Mouse (Mus musculus) cerebellum, adult 11 months (tissue): ENCODE measurements around the gene Tmem59l.

ENCODE experiments used
- DNase-seq: peaks from one replicate; pipeline ENCODE4 v3.0.0; 2022

The Tmem59l gene

DNA sequence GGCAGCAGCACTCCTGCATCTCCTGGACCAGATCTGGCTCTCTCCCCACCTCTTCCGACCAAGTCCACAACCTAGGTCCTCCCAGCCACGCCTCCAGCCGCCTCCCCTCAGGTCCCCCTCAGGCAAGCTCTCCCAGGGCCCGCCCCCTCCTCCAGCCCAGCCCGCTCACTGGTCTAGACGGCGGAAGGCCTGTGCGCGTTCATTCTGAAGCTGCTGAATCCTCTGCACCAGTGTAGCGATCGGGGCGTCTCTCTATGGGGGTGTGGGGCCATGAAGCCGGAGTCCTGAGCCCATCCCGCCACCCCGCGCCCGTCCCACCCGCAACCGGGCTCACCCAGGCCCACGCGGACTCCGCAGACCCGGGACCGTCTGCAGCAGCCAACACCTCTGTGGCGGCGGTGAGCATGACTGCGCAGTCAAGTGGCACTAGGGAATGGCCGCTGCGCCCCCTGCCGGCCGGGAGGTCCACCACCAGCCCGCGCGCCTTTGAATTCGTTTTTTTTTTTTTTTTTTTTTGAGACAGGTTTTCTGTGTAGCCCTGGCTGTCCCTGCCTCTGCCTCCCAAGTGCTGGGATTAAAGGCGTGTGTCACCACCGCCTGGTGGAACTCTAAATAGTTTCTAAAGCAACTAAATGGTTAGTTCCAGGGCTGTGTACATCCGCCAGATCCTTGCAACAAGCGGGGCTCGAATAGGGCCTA lies 19.3 kb upstream of the Tmem59l start, which contains the start of gene Rex1bd:
Gene Rex1bd (minus strand): TSS at position 425 of the 699 bp plus-strand sequence.
- peak; percentile 91 for DNase-seq

- DNase-seq = no peak
Measured at GRCm38 (mm10) chr8:70505698-70506327, 18.7 kb upstream of the Tmem59l start.

GRCm38 (mm10) chr8:70504851-70505250 lies 17.7 kb upstream of the Tmem59l start:
- DNase-seq = peak; percentile 80

- no peak for DNase-seq
Measured at GRCm38 (mm10) chr8:70504291-70504716, 17.1 kb upstream of the Tmem59l start.

GRCm38 (mm10) chr8:70503062-70503750 lies 16.0 kb upstream of the Tmem59l start:
- peak; percentile 74 for DNase-seq

GRCm38 (mm10) chr8:70502540-70502939 lies 15.4 kb upstream of the Tmem59l start:
- no peak for DNase-seq

DNA sequence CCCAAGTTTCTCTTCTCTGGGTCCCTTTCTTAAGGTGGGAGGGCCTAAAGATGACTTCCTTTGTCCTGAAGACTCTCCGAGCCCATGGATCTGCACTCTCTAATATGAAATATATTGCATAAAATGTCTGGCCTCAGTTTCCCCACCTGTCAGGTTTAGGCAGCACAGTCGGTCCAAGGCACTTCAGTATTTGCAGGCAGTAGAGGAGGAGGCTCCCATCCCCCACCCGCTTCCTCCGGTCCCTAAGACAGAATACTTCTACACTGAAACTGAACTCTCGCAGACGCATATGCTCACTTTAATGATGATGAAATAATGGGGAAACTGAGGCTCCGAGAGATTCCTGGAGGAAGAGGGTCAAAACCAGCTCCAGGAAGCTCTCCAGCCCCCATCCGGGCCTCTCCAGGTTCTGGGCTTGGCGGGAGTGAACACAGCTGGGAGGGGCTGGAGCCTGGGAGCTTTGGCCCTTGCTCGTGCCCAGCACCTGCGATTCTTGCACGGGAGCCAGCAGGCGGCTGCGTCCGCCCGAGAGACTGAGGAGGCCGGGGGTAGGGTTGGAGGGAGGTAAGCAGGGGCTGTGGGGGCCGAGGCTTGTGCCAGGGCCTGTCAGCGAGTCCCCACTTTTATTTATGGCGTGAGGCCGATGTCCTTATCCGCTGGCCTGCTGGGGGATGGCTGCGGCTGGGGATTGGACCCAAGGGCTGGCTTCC lies 14.8 kb upstream of the Tmem59l start:
- no peak for DNase-seq

DNA sequence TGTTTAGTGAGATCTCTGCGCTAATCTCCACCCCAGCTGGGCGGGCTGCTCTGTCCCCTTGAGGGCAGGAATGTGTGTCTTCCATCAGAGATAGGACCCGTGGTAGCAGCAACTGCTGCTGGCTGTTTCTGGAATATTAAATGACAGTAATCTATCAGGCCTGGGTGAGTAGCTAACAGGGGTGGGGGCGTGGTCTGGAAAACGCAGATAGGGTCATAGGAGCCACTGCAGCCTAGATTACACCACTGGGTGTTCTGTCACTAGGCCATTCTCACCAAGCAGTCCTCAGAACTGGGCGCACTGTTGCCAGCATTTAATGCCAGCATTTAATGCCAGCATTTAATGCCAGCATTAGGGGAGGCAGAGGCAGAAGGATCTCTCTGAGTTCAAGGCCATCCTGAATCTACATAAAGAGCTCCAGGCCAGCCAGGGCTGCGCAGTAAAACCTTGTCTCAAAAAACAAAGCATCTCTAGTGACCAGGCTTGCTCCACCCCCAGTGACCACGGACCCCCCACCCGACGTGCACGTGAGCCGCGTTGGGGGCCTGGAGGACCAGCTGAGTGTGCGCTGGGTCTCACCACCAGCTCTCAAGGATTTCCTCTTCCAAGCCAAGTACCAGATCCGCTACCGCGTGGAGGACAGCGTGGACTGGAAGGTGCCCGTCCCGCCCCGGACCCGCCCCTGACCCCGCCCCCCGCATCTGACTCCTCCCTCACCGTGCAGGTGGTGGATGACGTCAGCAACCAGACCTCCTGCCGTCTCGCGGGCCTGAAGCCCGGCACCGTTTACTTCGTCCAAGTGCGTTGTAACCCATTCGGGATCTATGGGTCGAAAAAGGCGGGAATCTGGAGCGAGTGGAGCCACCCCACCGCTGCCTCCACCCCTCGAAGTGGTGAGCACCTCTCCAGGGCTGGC lies 13.5 kb upstream of the Tmem59l start:
- DNase-seq = no peak

DNA sequence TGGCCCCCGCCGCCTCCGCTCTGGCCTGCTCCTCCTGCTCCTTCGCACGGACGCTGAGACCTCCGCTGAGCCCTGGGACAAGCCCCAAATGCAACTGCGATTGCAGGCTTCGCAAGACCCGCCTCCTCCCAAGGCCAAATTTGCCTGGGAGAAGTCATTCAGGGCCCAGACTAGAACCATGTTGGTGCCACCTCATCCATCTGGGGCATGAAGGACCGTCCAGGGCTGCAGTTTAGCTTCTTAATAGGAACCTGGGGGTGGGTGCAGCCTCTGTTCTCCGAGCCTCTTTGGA lies 8.6 kb upstream of the Tmem59l start:
- no peak for DNase-seq

GRCm38 (mm10) chr8:70495001-70495770 lies 8.0 kb upstream of the Tmem59l start:
- DNase-seq = no peak

GRCm38 (mm10) chr8:70494416-70494945 lies 7.3 kb upstream of the Tmem59l start:
- no peak for DNase-seq

DNA sequence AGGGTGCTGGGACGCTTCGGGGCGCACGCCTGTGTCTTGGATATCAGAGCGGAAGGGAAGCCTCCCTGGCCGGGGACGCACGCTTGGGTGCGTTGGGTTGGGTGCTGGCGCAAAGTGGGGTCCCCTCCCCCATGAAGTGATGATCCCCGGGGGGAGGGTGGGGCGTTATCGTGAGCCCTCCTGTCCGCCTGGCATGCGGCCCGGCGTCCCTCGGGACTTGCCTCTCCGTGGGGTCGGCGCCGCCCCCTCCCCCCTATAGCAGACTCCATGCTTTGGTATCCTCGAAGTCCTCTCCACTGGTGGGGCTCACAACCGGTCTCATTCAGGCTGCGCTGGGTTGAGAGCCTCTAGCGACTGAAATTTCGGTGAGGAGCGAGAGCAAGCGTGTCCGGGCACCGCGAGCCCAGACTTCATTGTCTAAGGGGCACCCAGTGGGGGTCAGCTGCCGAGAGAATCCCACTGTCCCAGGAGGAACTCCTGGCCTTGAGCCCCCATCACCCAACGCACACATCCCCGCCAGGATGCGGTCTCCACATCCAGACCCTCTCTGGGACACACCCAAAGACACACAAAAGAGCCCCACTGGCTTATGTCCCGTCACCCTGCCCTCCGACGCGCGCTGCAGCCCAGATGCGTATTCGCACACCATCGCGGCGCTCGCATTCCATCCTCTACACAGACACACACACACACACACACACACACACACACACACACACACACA lies 6.7 kb upstream of the Tmem59l start:
- no peak for DNase-seq

GRCm38 (mm10) chr8:70492664-70493640 lies 5.8 kb upstream of the Tmem59l start, which contains the start of gene Crlf1:
TSS of gene Crlf1 (plus strand) at chr8:70493158.
- no peak for DNase-seq

GRCm38 (mm10) chr8:70490880-70491495 lies 3.8 kb upstream of the Tmem59l start:
- DNase-seq = no peak

DNA sequence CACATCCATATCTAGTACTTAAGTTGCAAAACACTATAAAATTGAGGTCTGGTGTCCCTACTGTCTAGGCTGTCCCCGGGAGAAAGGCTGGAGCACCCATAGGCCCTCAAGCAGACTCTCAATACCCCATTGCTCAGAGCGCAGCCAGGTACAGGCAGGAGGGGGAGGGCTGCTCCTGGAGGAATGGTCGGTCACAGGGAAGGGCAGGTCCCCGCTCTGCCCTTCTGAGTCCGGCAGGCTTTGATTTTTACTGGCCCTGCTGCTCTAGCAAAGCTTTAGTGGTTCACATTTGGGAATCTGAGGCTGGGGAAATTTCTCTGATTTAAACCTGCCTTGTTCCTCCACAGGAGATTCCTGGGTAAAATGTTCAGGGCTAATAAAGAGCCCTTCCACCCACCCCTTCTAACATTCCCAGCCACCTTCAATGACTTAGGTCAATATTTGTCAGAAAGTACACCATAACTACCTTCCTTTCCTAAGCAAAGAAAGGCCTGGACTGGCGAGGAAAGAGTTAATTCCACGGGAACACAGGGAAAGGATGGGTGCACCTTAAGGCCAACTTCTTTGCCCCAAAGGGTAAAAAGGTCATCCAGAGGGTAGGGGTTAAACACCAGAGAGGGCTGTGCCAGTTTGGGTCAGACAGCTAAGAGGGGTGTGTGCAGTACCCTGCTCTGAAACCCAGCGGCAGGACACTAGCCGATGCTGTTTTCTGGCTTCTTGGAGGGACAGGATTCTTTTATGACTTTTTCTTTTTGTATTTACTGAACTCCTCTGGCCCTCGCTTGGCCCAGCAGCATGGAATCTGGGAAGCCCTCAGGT lies 3.1 kb upstream of the Tmem59l start:
- DNase-seq = no peak

DNA sequence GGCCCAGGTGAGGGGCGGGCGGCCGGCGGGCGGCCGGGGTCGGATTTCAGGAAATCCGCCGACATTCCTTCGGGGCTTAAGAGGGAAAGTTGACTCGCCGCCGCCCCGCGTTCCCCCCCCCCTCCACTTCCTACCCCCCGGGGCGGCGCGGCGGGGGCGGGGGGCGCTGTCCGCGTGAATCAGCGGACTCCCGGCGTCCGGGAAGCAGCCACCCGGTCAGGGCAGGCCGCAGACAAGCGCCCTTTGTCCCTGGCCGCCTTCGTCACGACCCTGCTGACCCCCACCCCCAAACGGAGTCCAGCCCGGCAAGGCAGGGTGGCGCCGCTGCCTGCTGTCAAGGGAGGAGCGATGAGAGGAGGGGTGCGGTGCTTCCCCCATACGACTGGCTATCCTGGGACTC lies 2.4 kb upstream of the Tmem59l start:
- DNase-seq = no peak

DNA sequence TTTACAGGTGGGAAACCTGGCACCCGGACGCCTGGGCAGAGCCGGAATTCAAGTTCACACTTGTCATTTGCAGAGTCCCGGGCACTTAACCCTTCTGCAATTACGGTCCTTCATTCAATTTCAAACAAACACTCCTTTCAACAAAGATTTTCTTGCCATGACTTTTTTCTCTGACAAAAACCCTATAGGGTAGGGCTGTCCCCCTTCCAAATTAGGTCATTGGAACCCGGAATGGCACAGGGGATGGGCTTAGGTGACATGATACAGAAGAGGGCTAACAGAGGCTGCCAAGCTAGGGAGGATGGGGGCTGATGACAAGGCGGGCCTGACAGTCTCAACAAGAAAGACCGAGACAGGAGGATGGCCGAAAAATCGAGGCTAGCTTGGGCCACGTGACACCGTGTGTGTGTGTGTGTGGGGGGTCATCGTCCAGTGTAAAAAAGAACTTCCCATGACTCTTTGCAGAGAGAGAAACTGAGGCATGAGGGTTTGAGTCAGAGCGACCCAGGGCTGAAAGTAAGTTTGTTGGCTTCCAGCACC lies 1.8 kb upstream of the Tmem59l start:
- DNase-seq = no peak
